Mouse (Mus musculus) urinary bladder, postnatal 10 days (tissue): Measurements from ENCODE around the gene Ice1.

Experiments used
- DNase-seq: peaks from one replicate; pipeline ENCODE4 v3.0.0; 2022; ENCODE audit warnings: low spot score

The Ice1 gene

DNA sequence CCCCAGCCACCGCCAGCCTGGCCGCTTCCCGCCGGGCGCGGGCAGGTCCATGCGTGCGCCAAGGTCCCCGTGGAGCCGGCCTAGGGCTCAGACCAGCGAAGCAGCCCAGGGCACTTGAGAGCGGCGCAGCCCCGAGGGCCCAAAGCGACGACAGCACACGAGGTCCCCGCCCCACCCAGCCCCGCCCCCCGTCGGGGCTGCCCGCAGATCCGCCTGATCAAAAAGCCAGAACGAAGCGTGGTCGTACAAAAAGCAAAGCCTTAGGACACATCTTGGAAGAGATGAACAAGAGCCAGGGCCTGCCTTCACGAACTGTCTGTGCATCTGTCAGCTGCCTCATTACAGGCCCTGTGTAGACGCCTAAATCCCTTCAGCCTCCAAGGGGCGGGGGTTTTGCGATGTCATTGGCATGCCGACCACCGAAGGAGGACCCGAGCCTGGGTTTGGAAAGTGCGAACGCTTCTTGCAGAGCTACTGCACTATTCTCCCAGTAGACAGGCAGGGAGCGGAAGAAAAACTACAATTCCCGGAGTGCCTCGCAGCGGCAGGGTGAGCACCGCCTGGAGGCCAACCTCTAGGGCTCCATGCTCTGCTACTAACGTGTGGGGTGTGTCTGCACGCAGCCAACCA lies 343 bp upstream of the Ice1 start:
- peak; percentile 86 for DNase-seq

GRCm38 (mm10) chr13:70636706-70637105 lies 728 bp downstream of the Ice1 start:
- no peak for DNase-seq

DNA sequence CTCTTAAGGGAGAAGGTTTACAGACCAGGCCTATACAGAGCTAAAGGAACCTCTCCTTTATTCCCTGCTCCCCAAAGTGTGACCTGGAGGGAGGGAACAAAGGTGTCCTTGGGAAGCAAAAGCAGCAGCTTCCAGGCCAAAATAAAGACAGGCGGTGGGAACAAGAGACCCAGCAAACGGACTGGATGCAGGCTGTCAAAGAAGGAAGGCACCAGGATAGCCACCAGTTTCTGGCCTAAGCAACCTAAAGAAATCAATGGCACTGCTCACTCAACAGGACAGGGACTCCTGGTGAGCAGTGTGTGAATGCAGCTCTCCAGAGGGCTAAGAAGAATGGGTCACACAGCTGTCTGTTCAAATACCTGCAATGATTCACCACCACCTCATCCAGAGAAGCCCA lies 1.8 kb downstream of the Ice1 start:
- DNase-seq = no peak

- DNase-seq = no peak
Observed at GRCm38 (mm10) chr13:70626416-70626815, 11.0 kb downstream of the Ice1 start.

DNA sequence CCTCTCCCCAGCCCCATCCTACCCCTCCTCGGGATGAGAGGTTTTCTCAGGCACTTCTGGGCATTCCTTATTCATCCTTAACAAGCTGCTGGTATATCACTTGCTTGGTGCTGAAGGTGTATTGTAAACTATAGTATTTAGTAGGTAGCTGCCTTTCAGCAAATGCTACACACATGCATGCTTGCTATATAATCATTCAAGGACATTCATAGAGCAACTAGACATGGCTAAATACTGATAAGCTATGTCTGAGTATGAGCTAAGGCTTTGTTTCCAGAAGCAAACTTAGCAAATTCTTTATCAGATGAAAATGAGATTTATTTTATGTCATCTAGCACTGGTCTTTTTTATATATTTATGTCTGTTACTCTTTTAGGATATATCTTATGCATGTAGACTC lies 11.8 kb downstream of the Ice1 start:
- no peak for DNase-seq

- DNase-seq = no peak
Observed at GRCm38 (mm10) chr13:70624445-70624844, 13.0 kb downstream of the Ice1 start.

- no peak for DNase-seq
Observed at GRCm38 (mm10) chr13:70622461-70623057, 14.9 kb downstream of the Ice1 start.

DNA sequence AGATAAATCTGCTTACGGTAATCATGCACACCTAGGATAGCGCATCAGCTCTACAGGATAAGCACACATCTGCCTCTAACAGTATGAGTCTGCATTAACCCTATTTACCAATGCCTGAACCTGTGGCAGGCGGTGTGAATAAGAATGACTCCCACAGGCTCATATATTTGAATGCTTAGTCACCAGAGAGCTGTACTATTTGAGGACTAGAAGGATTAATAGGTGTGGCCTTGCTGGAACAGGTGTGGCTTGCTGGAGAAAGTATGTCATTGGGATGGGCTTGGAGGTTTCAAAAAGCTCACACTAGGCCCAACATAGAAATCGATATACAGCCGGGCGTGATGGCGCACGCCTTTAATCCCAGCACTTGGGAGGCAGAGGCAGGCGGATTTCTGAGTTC lies 15.9 kb downstream of the Ice1 start:
- no peak for DNase-seq

GRCm38 (mm10) chr13:70612837-70613236 lies 24.6 kb downstream of the Ice1 start:
- DNase-seq = no peak

DNA sequence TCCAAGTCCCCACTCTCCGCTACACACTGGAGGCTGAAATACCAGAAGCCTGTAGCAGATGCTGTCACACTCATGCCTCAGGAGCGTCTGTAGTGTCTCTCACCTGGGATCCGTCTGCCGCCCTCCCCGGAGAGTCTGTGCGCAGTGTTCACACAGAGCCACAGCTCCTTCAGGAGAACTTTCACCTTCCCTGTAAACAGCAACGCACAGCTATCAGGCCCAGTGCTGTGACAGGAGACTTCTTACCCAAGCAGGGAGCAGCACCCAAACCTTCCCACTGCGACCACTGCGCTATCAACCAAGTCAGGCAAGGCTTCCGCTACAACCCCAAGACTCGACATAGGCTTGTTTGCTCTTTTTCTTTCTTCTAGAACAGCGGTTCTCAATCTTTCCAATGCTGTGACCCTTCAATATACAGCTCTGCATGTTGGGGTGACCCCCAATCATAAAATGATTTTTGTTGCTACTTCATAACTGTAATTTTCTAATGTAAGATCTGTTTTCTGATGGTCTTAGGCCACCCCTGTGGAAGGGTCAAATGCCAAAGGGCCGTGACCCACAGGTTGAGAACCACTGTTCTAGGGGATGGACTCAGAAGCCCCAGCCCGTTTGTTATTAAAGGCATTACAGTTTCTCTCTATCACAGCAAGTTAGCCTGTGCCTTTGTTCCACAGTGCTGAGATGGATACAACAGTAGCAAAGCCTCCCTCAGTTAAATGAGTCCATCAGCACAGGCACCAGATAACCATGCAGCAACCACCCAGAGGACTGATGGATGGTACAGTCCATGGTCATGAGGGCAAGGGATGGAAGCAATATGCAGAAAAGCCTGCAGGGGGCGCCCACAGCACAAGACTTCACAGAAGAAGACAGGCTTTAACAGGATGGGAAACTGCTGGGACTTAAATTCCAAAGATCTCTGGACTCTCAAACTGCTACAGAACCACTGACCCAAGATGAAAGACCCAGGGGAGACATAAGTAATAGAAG lies 26.7 kb downstream of the Ice1 start:
- DNase-seq = no peak

DNA sequence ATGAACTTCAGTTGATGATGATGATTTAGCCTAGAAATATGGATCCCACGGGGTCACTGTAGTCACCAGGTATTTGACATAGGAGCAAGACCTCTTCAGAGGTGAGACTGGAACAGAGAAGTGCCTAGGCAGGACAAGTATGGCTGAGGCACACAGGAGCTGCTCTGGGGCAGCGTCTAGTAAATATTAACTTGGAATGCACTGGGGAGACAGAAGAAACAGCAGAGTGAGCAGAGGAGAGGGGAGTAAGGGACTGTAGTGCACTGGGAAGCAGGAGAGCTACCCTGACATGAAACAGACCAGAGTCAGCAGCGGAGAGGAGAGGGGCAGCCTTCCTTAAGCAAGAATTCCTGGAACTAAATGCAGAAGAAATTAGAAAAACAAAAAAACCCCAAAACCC lies 27.8 kb downstream of the Ice1 start:
- DNase-seq = no peak

DNA sequence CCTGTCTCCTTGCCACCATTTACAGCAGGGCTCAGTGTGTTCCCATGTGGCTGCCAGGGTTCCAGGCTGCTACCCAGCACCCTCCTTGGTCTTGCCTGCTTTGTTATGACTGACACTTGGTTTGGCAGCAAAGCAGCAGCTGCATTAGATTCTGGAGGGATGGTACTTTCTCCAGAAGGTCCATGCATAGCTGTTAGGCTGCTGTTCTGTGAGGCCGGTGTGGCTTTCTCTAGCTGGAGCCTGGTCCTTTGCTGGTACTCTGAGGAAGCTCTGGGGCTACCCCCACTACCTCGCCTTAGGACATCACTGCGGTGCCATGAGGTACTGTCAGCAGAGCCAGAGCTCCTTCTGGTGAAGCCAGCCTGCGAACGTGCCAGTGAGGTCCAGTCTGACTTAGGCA lies 32.1 kb downstream of the Ice1 start:
- no peak for DNase-seq

GRCm38 (mm10) chr13:70604723-70605122 lies 32.7 kb downstream of the Ice1 start:
- DNase-seq = no peak

DNA sequence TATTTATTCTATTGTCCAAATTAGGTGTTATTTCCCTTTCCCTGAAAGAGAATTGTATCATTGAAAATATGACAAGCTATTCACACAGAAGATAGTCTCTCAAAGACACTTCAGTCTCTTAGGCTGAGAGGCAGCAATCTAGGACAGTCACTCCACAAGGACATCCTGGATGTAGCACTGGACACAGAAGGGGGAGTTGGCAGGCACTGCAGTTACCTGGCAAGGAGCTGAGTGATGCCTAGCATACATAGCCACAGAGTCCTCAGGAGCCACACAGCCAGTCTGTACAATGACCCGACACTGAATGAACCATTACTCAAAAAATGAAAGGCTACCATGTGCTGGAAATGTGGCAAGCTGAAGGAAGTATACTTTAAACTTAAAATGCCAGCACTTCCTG lies 35.9 kb downstream of the Ice1 start:
- no peak for DNase-seq

- DNase-seq = no peak
Observed at GRCm38 (mm10) chr13:70599964-70600619, 37.3 kb downstream of the Ice1 start.

DNA sequence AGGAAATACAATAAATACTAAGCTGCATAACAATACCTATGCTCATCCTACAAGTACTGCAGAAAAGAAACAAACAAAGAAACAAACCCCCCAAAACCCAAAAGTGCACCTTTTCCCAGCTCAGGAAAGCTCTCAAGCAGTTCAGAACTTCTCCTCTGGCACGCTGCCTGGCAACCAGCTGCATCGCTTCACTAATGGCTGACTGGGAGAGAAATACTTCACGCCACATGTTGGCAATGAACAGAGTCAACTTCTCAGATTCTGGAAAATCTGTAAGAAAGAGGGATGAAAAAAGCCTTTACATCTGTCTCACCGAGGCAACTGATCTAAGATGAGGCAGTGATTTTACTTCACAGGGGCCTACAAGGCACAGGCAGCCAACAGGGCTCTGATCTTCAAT lies 38.5 kb downstream of the Ice1 start:
- no peak for DNase-seq

DNA sequence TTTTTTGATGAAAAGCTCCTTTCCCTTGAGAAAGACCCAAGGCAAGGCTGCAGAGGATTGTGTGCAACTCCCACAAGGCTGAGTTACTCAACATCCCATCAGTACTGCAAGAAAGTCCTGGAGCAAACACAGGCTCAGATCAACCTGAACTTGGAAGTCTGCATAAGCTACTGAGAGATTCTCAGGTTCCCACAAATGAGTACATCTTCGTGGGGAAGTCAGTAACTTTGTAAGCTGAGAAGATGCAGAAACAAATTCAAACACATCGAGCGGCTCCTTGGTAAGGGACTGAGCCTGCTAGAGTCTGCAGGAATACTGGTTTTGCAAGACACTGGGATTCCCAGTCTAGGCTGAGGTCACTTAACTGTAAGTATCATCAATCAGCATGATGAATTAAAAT lies 40.5 kb downstream of the Ice1 start:
- no peak for DNase-seq

GRCm38 (mm10) chr13:70590248-70590762 lies 47.1 kb downstream of the Ice1 start:
- DNase-seq = no peak

DNA sequence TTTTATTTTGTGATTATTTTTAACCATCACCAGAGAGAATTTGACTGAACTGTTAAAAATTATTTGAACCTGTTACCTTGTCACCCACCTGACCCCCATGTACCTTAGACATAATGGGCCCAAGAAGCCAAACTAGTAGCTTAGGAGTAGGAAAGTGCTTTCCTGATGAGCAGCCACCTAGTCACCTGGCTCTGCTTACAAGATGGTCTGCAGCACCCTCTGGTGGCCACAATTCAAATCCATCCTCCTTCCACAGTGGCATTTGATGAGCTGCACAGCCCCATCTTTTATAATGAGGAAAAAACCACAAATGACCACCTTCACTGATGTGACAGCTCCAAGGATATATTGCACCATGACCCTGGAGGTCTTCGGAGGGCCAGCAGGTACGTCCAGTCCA lies 50.5 kb downstream of the Ice1 start:
- DNase-seq = no peak

GRCm38 (mm10) chr13:70582517-70582916 lies 54.9 kb downstream of the Ice1 start:
- no peak for DNase-seq

DNA sequence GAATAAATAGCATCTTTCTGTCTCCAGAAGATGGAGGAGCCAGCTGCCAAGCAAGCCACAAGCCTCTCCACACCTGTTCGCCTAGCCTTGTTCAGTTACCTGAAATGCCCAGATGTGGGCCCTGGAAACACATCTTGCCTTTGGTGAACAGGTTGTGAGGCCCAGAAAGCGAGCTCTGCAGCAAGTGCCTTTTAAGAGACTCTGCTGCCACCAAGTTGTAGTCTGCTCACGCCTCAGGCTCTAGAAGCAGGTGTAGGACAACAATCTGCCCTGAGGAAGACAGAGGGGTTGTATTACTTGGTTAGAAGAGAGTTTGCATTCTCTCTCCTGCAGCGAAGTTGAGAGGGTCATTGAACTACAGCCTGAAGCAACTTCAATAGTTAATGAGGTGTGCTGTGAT lies 55.9 kb downstream of the Ice1 start:
- no peak for DNase-seq

GRCm38 (mm10) chr13:70574216-70574615 lies 63.2 kb downstream of the Ice1 start:
- DNase-seq = no peak
